Mouse (Mus musculus) hindbrain, embryonic 13.5 days (tissue): Measurements from ENCODE around the gene Pmf1. TPM values are rescaled to one million over a fixed set of nuclear protein-coding genes. Genes with fewer than 3 reads are reported as not detected.
A peak's percentile ranks its signal among the peaks of the same experiment; 100 is the strongest.
"Not testable (repeated sequence)": the region's sequence is repeated elsewhere in the genome, so short reads cannot be mapped to it uniquely, and the experiment has no call there.

ENCODE experiments used
- ATAC-seq: fragments of 200-750 bp; cut with Nextera tagmentation; 2 replicates; pipeline ENCODE4 v1.8.0; 2017; ENCODE audit warnings: moderate TSS enrichment; ENCODE audit not compliant: low FRiP score
- H3K27ac ChIP-seq: fragments of 300-500 bp; sonication (generic); 2 replicates; pipeline ENCODE4 v1.5.1; 2015; ENCODE audit warnings: inconsistent platforms, mild to moderate bottlenecking, moderate library complexity
- H3K27me3 ChIP-seq: fragments of 300-500 bp; sonication (generic); 2 replicates; pipeline ENCODE4 v1.6.1; 2015; ENCODE audit warnings: mild to moderate bottlenecking, inconsistent platforms
- H3K36me3 ChIP-seq: fragments of 300-500 bp; sonication (generic); 2 replicates; pipeline ENCODE4 v1.6.1; 2015; ENCODE audit warnings: mild to moderate bottlenecking, inconsistent platforms
- H3K4me1 ChIP-seq: fragments of 300-500 bp; sonication (generic); replicated peaks from 2 replicates; pipeline ENCODE4 v1.6.1; 2015; ENCODE audit warnings: inconsistent platforms
- H3K4me2 ChIP-seq: fragments of 300-500 bp; sonication (generic); 2 replicates; pipeline ENCODE4 v1.6.1; 2015; ENCODE audit warnings: inconsistent platforms, mild to moderate bottlenecking, moderate library complexity
- H3K4me3 ChIP-seq: fragments of 300-500 bp; sonication (generic); 2 replicates; pipeline ENCODE4 v1.5.1; 2015; ENCODE audit warnings: mild to moderate bottlenecking, inconsistent platforms
- H3K9ac ChIP-seq: fragments of 300-500 bp; sonication (generic); 2 replicates; pipeline ENCODE4 v1.6.1; 2015; ENCODE audit warnings: mild to moderate bottlenecking, inconsistent platforms
- H3K9me3 ChIP-seq: fragments of 300-500 bp; sonication (generic); 2 replicates; pipeline ENCODE4 v1.6.1; 2016; ENCODE audit warnings: inconsistent platforms
- WGBS: fragments of 180-500 bp; shearing (Covaris S2); methylation state at CpG from one replicate; pipeline ENCODE4 v1.1.7; 2015; 5-methylcytosine and 5-hydroxymethylcytosine counted together
- polyA plus RNA-seq: library from polyadenylated mRNA; unstranded; fragments of >200 nt; fragmentation: Nextera tagmentation; extraction: Ambion mirVana; gene quantifications from 2 replicates; pipeline ENCODE4 v1.2.1, GENCODE M21; 2015

Pmf1 gene
- polyA plus RNA-seq, 1 experiment from 2014 or later, result 37.8 TPM

GRCm38 (mm10) chr3:88381389-88382315, 28.5 kb downstream of the Pmf1 start:
- H3K9me3 ChIP-seq, H3K27me3 ChIP-seq, H3K36me3 ChIP-seq, H3K4me1 ChIP-seq: not testable (repeated sequence)
- 7% methylated on average over 20 of the region's 22 CpGs for WGBS
- Histone ChIP-seq H3K4me3 (peak overlapping the region; percentile 29), H3K4me2 (peak overlapping the region; percentile 47), H3K27ac (peak overlapping the region; percentile 85), H3K9ac (peak overlapping the region; percentile 56; the same call in 1 of the 2 replicates)
- peak; percentile 88 for ATAC-seq

- not testable (repeated sequence) for H3K36me3 ChIP-seq, H3K27me3 ChIP-seq, H3K9ac ChIP-seq, H3K4me2 ChIP-seq, H3K9me3 ChIP-seq, H3K27ac ChIP-seq, H3K4me3 ChIP-seq, ATAC-seq
- 83% methylated on average over 5 of the region's 5 CpGs for WGBS
- peaks cover 14% of the 10 kb centered on the region for H3K4me1 ChIP-seq
Observed at GRCm38 (mm10) chr3:88378599-88378998, 31.5 kb downstream of the Pmf1 start, which contains the start of gene Bglap2. Bglap2 (minus strand) TSS chr3:88378699.

GRCm38 (mm10) chr3:88376644-88377043, 33.5 kb downstream of the Pmf1 start:
- not testable (repeated sequence) for H3K36me3 ChIP-seq, H3K4me3 ChIP-seq, H3K9ac ChIP-seq, H3K9me3 ChIP-seq, H3K27me3 ChIP-seq
- Histone ChIP-seq H3K27ac (peak overlapping the region; percentile 79), H3K4me1 (peaks cover 11% of the 10 kb centered on the region), H3K4me2 (peak overlapping the region; percentile 37)
- ATAC-seq, result peak; percentile 25; the same call in 1 of the 2 replicates
- 23% methylated on average over 5 of the region's 7 CpGs for WGBS

- H3K4me2 ChIP-seq, result peak overlapping the region; percentile 37
- H3K27ac ChIP-seq, result peak overlapping the region; percentile 79
- peak overlapping the region; percentile 16 for H3K4me3 ChIP-seq
- peak overlapping the region; percentile 43; the same call in 1 of the 2 replicates for H3K9ac ChIP-seq
- not testable (repeated sequence) for H3K9me3 ChIP-seq, H3K27me3 ChIP-seq, H3K36me3 ChIP-seq, H3K4me1 ChIP-seq
- 9% methylated on average over 19 of the region's 19 CpGs for WGBS
- ATAC-seq, result peak; percentile 91
Observed at GRCm38 (mm10) chr3:88375750-88376626, 34.1 kb downstream of the Pmf1 start.

- not testable (repeated sequence) for H3K27ac ChIP-seq, H3K4me1 ChIP-seq, H3K4me2 ChIP-seq, ATAC-seq, H3K9ac ChIP-seq, H3K4me3 ChIP-seq, H3K36me3 ChIP-seq, H3K27me3 ChIP-seq
- 94% methylated on average over 9 of the region's 9 CpGs for WGBS
- H3K9me3 ChIP-seq, result peaks cover 11% of the 10 kb centered on the region
Observed at GRCm38 (mm10) chr3:88372643-88373042, 37.5 kb downstream of the Pmf1 start, which contains the start of gene Bglap3. Bglap3 (minus strand) TSS chr3:88372743.

GRCm38 (mm10) chr3:88368511-88368910, 41.6 kb downstream of the Pmf1 start:
- H3K4me1 ChIP-seq, result peaks cover 13% of the 10 kb centered on the region
- H3K9me3 ChIP-seq, result peaks cover 11% of the 10 kb centered on the region
- H3K27ac ChIP-seq, H3K4me3 ChIP-seq, H3K9ac ChIP-seq, H3K36me3 ChIP-seq, ATAC-seq, H3K4me2 ChIP-seq: not testable (repeated sequence)
- H3K27me3 ChIP-seq, result peaks cover 26% of the 10 kb centered on the region
- 88% methylated on average over 7 of the region's 7 CpGs for WGBS

GRCm38 (mm10) chr3:88367517-88367916, 42.6 kb downstream of the Pmf1 start:
- 0 out of 2 replicates have a peak overlapping the region, but pooled peaks have one; percentile 78 for H3K27ac ChIP-seq
- peaks cover 26% of the 10 kb centered on the region for H3K27me3 ChIP-seq
- H3K36me3 ChIP-seq, result peaks cover 10% of the 10 kb centered on the region; the same call in 1 of the 2 replicates
- peaks cover 11% of the 10 kb centered on the region for H3K9me3 ChIP-seq
- not testable (repeated sequence) for H3K9ac ChIP-seq, H3K4me2 ChIP-seq, H3K4me3 ChIP-seq
- ATAC-seq, result peak; percentile 63
- peaks cover 13% of the 10 kb centered on the region for H3K4me1 ChIP-seq
- 51% methylated on average over 3 of the region's 7 CpGs for WGBS

GRCm38 (mm10) chr3:88366830-88367428, 43.2 kb downstream of the Pmf1 start:
- ATAC-seq, result peak; percentile 81

GRCm38 (mm10) chr3:88365705-88366361, 44.3 kb downstream of the Pmf1 start:
- Histone ChIP-seq H3K9me3 (peaks cover 11% of the 10 kb centered on the region), H3K4me2 (peak overlapping the region; percentile 48), H3K36me3 (peaks cover 27% of the 10 kb centered on the region), H3K27ac (no peak overlapping the region), H3K4me3 (peak overlapping the region; percentile 8; the same call in 1 of the 2 replicates), H3K27me3 (peaks cover 26% of the 10 kb centered on the region), H3K9ac (0 out of 2 replicates have a peak overlapping the region, but pooled peaks have one; percentile 24), H3K4me1 (peaks cover 13% of the 10 kb centered on the region)
- 39% methylated on average over 34 of the region's 34 CpGs for WGBS
- no peak for ATAC-seq

More at GRCm38 (mm10) chr3:88366830-88367428, 43.2 kb downstream of the Pmf1 start:
- Histone ChIP-seq H3K4me1 (peaks cover 13% of the 10 kb centered on the region), H3K4me2 (peak overlapping the region; percentile 48), H3K27me3 (peaks cover 26% of the 10 kb centered on the region), H3K36me3 (peaks cover 16% of the 10 kb centered on the region), H3K9ac (peak overlapping the region; percentile 60; the same call in 1 of the 2 replicates), H3K9me3 (peaks cover 11% of the 10 kb centered on the region), H3K4me3 (peak overlapping the region; percentile 33), H3K27ac (peak overlapping the region; percentile 78)
- WGBS, result 2% methylated on average over 21 of the region's 22 CpGs

GRCm38 (mm10) chr3:88364337-88364736, 45.8 kb downstream of the Pmf1 start, which contains the start of gene Paqr6:
Paqr6 (plus strand) TSS chr3:88364584.
- Histone ChIP-seq H3K27ac (0 out of 2 replicates have a peak within 1 kb of the TSS, but pooled peaks have one; percentile 56), H3K27me3 (peaks cover 26% of the 10 kb centered on the region), H3K36me3 (peaks cover 42% of the 10 kb centered on the region), H3K4me2 (no peak within 1 kb of the TSS), H3K4me3 (no peak within 1 kb of the TSS), H3K9me3 (no peaks in the 10 kb centered on the region), H3K4me1 (peaks cover 21% of the 10 kb centered on the region), H3K9ac (no peak within 1 kb of the TSS)
- ATAC-seq, result no peak
- WGBS, result under 1% methylated on average over 16 of the region's 16 CpGs

- no peak overlapping the region for H3K9ac ChIP-seq
- H3K4me1 ChIP-seq, result peaks cover 23% of the 10 kb centered on the region
- H3K9me3 ChIP-seq, result no peaks in the 10 kb centered on the region
- no peak overlapping the region for H3K4me3 ChIP-seq
- H3K4me2 ChIP-seq, result no peak overlapping the region
- peaks cover 49% of the 10 kb centered on the region for H3K36me3 ChIP-seq
- no peak for ATAC-seq
- H3K27ac ChIP-seq, result 0 out of 2 replicates have a peak overlapping the region, but pooled peaks have one; percentile 56
- 56% methylated on average over 4 of the region's 4 CpGs for WGBS
- peaks cover 26% of the 10 kb centered on the region for H3K27me3 ChIP-seq
Observed at GRCm38 (mm10) chr3:88363700-88364099, 46.4 kb downstream of the Pmf1 start.
